Comparison of ENCODE assay signal across 17 mouse cellular contexts in genomic region chr12:14665909-14666308, GRCm38 (mm10).
DNase-seq lines count a peak whose midpoint lies in the region; ATAC-seq and TF ChIP-seq lines count a peak whose summit lies in the region.
"Had no signal": no experiment of that assay in that cellular context is flagged by ENCODE, and none has a peak within 500 bp of the region (broad histone marks: within the 10 kb centered on the region; RNA-seq: fewer than 3 reads in every experiment).

No protein-coding gene starts in this region.

- no peaks in the 10 kb centered on the region for H3K4me1 ChIP-seq in forebrain, embryonic 13.5 days
- H3K4me1 ChIP-seq in forebrain, embryonic 12.5 days = no peaks in the 10 kb centered on the region
- no peaks in the 10 kb centered on the region for H3K4me1 ChIP-seq in liver, embryonic 12.5 days
- H3K4me1 ChIP-seq: embryonic facial prominence, embryonic 13.5 days; hindbrain, embryonic 10.5 days; lung, embryonic 15.5 days had no signal

- no peak overlapping the region for H3K4me3 ChIP-seq in forebrain, embryonic 13.5 days
- no peak overlapping the region for H3K4me3 ChIP-seq in forebrain, embryonic 12.5 days (replicated peaks)
- no peak overlapping the region for H3K4me3 ChIP-seq in left cerebral cortex, adult 2 months
- no peak overlapping the region for H3K4me3 ChIP-seq in liver, embryonic 12.5 days
- H3K4me3 ChIP-seq: embryonic facial prominence, embryonic 13.5 days; hindbrain, embryonic 10.5 days; lung, embryonic 15.5 days had no signal

- DNase-seq in left cerebral cortex, adult 18-20 months (ENCODE audit: low spot score in 2 of 2) = peak; percentile 2 to 3
- no peak for DNase-seq in left cerebral cortex, adult 2 months (ENCODE audit: extremely low spot score in 1 of 2, low spot score in 2 of 2)
- DNase-seq in frontal cortex, adult 2 months (ENCODE audit: extremely low spot score in 1 of 2, low spot score in 1 of 2) = peak; percentile 4 to 19
- DNase-seq in right cerebral cortex, postnatal 4 days = peak; percentile 15
- no peak for DNase-seq in ovary, postnatal 36 days (ENCODE audit: low spot score)
- DNase-seq: cerebellum, adult 11 months; kidney, adult 18-20 months; kidney, postnatal 36 days; midbrain, embryonic 14.5 days; spleen, adult 18-20 months; thymus, postnatal 25 days had no signal

- intact Hi-C loops in left cerebral cortex, adult 2 months (cut with DNase I) = no loop called here

- no peaks in the 10 kb centered on the region for H3K36me3 ChIP-seq in forebrain, embryonic 13.5 days (ENCODE audit: poor library complexity, severe bottlenecking)
- no peaks in the 10 kb centered on the region for H3K36me3 ChIP-seq in forebrain, embryonic 12.5 days (replicated peaks)
- H3K36me3 ChIP-seq in liver, embryonic 12.5 days = no peaks in the 10 kb centered on the region
- H3K36me3 ChIP-seq: embryonic facial prominence, embryonic 13.5 days; hindbrain, embryonic 10.5 days; lung, embryonic 15.5 days had no signal

- H3K9me3 ChIP-seq in forebrain, embryonic 13.5 days (replicated peaks) = no peaks in the 10 kb centered on the region
- no peaks in the 10 kb centered on the region for H3K9me3 ChIP-seq in forebrain, embryonic 12.5 days
- no peaks in the 10 kb centered on the region for H3K9me3 ChIP-seq in liver, embryonic 12.5 days (replicated peaks)
- H3K9me3 ChIP-seq: embryonic facial prominence, embryonic 13.5 days; hindbrain, embryonic 10.5 days; lung, embryonic 15.5 days had no signal

- no peak for TF ChIP-seq CTCF in left cerebral cortex, adult 2 months (IDR thresholded peaks at IDR 0.05)

- H3K4me2 ChIP-seq in forebrain, embryonic 13.5 days = no peak overlapping the region
- no peak overlapping the region for H3K4me2 ChIP-seq in forebrain, embryonic 12.5 days
- no peak overlapping the region for H3K4me2 ChIP-seq in liver, embryonic 12.5 days
- H3K4me2 ChIP-seq: embryonic facial prominence, embryonic 13.5 days; lung, embryonic 15.5 days had no signal

- H3K27ac ChIP-seq in forebrain, embryonic 13.5 days = no peak overlapping the region
- H3K27ac ChIP-seq in forebrain, embryonic 12.5 days = no peak overlapping the region
- no peak overlapping the region for H3K27ac ChIP-seq in left cerebral cortex, adult 2 months
- no peak overlapping the region for H3K27ac ChIP-seq in liver, embryonic 12.5 days
- H3K27ac ChIP-seq: embryonic facial prominence, embryonic 13.5 days; hindbrain, embryonic 10.5 days; lung, embryonic 15.5 days had no signal

- H3K27me3 ChIP-seq in forebrain, embryonic 13.5 days = no peaks in the 10 kb centered on the region
- H3K27me3 ChIP-seq in forebrain, embryonic 12.5 days = no peaks in the 10 kb centered on the region
- no peaks in the 10 kb centered on the region for H3K27me3 ChIP-seq in liver, embryonic 12.5 days (replicated peaks)
- H3K27me3 ChIP-seq: embryonic facial prominence, embryonic 13.5 days; lung, embryonic 15.5 days had no signal

- H3K9ac ChIP-seq in forebrain, embryonic 13.5 days = no peak overlapping the region
- no peak overlapping the region for H3K9ac ChIP-seq in forebrain, embryonic 12.5 days
- H3K9ac ChIP-seq in liver, embryonic 12.5 days = no peak overlapping the region
- H3K9ac ChIP-seq: embryonic facial prominence, embryonic 13.5 days; lung, embryonic 15.5 days had no signal

- ATAC-seq in forebrain, embryonic 13.5 days = peak; percentile 24; the same call in 1 of the 2 replicates
- ATAC-seq in forebrain, embryonic 12.5 days (ENCODE audit: low FRiP score) = no peak
- no peak for ATAC-seq in liver, embryonic 12.5 days

- WGBS in forebrain, embryonic 13.5 days = 89% methylated on average over 2 of the region's 2 CpGs
- WGBS in forebrain, embryonic 12.5 days = 87% methylated on average over 2 of the region's 2 CpGs
- 63% methylated on average over 2 of the region's 2 CpGs for WGBS in liver, embryonic 12.5 days (ENCODE audit: insufficient replicate concordance)

Comparison
In these comparisons a context has a peak if more than half of its experiments do, and no peak if none do; other contexts are left out.
1. DNase-seq: peak in left cerebral cortex, adult 18-20 months (2 of 2), frontal cortex, adult 2 months (2 of 2) and right cerebral cortex, postnatal 4 days (single experiment); none in left cerebral cortex, adult 2 months (0 of 2) and ovary, postnatal 36 days (single experiment).